Mouse (Mus musculus): ENCODE measurements around the gene Cfap221. TPM values are rescaled to one million over a fixed set of nuclear protein-coding genes. Genes with fewer than 3 reads are reported as not detected.

Gene Cfap221
- polyA plus RNA-seq, 1 experiment from 2014 or later, result 0.39 TPM

DNA sequence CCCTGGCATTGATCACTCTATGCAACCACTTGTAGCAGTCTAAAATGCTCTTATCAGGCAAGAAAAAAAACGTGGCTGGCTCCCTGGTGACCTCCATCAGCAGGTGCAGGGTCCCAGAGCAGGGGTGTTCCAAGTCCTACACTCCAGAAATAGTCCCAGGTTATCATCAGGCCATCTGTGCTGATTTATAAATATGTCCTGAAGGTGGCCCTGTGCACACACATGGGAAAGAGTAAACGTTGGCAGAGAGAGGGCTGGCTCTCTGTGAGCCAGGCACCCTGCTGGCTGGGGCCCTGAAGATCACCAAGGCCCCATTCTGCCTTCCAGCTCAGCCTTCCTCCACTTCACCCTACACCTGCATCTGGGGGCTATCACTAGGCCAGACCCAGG lies 28.0 kb upstream of the Cfap221 start:
- no peak for ATAC-seq (ENCODE audit: borderline replicate concordance, extremely low read depth, low FRiP score, low TSS enrichment)
- 1% methylated on average over 2 of the region's 2 CpGs for WGBS
- no peak overlapping the region for H3K27ac ChIP-seq

DNA sequence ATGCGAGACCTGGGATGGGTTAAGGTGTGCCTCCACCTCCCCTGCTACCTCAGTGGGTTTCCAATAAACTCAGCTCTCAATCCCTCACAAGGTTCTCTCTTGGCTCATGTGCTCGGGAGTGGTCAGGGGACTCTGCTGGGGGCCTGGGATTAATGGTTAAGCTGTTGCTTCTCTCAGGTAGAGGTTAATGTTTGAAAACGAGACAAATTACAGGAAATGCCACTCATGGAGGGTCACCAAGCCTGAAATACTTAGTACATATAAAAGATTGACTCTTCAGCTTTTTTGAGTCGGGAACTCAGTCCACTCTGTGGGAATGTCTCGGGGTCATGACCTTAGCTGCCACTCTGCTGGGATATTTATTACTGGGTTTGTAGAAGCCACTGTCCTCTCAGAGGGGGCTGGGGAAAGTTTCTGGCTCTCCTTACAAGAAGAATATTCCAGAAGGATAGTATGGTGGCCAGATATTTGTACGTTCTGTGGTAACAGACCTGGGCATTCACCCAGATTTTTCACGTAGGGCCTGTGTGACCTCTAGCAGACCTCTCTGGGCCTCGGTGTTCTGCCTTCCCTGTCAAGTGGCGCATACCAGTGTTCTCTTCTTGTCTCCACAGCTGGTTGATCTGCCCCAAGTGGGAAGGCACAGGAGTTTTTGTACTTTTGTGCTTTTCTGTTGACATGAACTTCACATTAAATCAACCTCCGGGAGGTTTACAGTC lies 27.5 kb upstream of the Cfap221 start:
- no peak overlapping the region for H3K9ac ChIP-seq
- ATAC-seq (ENCODE audit: borderline replicate concordance, extremely low read depth, low FRiP score, low TSS enrichment), result no peak
- no peaks in the 10 kb centered on the region for H3K27me3 ChIP-seq
- no peak overlapping the region for H3K4me3 ChIP-seq
- H3K9me3 ChIP-seq, result no peaks in the 10 kb centered on the region
- peaks cover 10% of the 10 kb centered on the region; the same call in 1 of the 2 replicates for H3K4me1 ChIP-seq
- WGBS, result 36% methylated on average over 10 of the region's 10 CpGs
- H3K36me3 ChIP-seq, result no peaks in the 10 kb centered on the region
- H3K27ac ChIP-seq, result no peak overlapping the region
- H3K4me2 ChIP-seq, result no peak overlapping the region

More for the DNA sequence above, 28.0 kb upstream of the Cfap221 start:
- Histone ChIP-seq H3K9me3 (no peaks in the 10 kb centered on the region), H3K9ac (no peak overlapping the region), H3K4me3 (no peak overlapping the region), H3K36me3 (no peaks in the 10 kb centered on the region), H3K27me3 (no peaks in the 10 kb centered on the region), H3K4me2 (no peak overlapping the region), H3K4me1 (peaks cover 10% of the 10 kb centered on the region; the same call in 1 of the 2 replicates)

- Histone ChIP-seq H3K27ac (no peak overlapping the region), H3K36me3 (no peaks in the 10 kb centered on the region), H3K9ac (no peak overlapping the region), H3K4me2 (no peak overlapping the region), H3K27me3 (no peaks in the 10 kb centered on the region), H3K4me1 (0 out of 2 replicates have a peak, but pooled peaks cover 6% of the 10 kb centered on the region), H3K4me3 (no peak overlapping the region), H3K9me3 (no peaks in the 10 kb centered on the region)
- 78% methylated on average over 17 of the region's 17 CpGs for WGBS
- ATAC-seq (ENCODE audit: borderline replicate concordance, extremely low read depth, low FRiP score, low TSS enrichment), result no peak
These were observed 24.9 kb upstream of the Cfap221 start for GRCm38 (mm10) chr1:120021951-120022350.

DNA sequence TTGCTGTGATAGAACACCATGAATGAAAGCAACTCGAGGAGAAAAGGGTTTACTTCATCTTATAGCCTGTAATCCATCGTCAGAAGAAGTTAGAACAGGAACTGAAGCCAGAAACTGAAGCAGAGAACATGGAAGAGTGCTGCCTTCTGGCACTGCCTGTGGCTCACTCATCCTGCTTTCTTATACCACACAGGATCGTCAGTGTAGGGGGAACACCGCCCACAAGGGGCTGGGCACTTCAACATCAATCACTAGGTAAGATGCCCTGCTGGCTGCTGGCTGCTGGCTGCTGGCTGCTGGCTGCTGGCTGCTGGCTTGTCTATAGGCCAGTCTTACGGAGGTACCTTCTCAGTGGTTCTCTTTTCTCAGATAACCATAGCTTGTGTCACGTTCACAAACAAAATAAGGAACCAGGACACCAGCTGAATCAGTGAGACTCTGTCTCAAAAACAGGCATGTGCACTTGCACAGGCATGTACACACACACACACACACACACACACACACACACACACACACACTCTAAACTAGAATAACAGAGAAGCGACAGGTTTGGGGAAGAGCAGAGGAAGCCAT lies 23.4 kb upstream of the Cfap221 start:
- WGBS, result 59% methylated on average over 7 of the region's 7 CpGs
- ATAC-seq (ENCODE audit: borderline replicate concordance, extremely low read depth, low FRiP score, low TSS enrichment), result no peak

DNA sequence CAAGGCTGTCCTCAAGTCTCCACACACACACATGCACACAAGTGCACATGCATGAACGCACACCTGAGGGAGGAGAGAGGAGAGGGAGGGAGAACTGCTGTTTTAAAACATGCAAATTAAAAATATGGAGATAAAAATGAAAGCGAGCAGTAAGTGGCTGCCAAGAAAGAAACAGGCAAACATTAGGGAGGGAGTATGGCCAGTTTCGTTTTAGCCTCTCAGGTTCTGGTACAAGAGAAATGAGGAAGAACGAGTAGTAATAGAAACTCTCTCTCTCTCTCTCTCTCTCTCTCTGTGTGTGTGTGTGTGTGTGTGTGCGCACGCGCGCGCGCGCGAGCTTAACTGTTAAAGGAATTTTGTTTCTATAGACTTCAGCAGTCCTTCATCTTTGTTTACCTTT lies 22.4 kb upstream of the Cfap221 start:
- Histone ChIP-seq H3K27ac (no peak overlapping the region), H3K9ac (no peak overlapping the region), H3K9me3 (no peaks in the 10 kb centered on the region), H3K4me2 (no peak overlapping the region), H3K27me3 (no peaks in the 10 kb centered on the region), H3K4me1 (0 out of 2 replicates have a peak, but pooled peaks cover under 1% of the 10 kb centered on the region), H3K36me3 (no peaks in the 10 kb centered on the region), H3K4me3 (no peak overlapping the region)
- ATAC-seq (ENCODE audit: borderline replicate concordance, extremely low read depth, low FRiP score, low TSS enrichment), result no peak
- 80% methylated on average over 12 of the region's 12 CpGs for WGBS

More for the DNA sequence above, 23.4 kb upstream of the Cfap221 start:
- Histone ChIP-seq H3K36me3 (no peaks in the 10 kb centered on the region), H3K4me1 (0 out of 2 replicates have a peak, but pooled peaks cover 6% of the 10 kb centered on the region), H3K4me2 (no peak overlapping the region), H3K9me3 (no peaks in the 10 kb centered on the region), H3K4me3 (no peak overlapping the region), H3K27me3 (no peaks in the 10 kb centered on the region), H3K27ac (no peak overlapping the region), H3K9ac (no peak overlapping the region)

DNA sequence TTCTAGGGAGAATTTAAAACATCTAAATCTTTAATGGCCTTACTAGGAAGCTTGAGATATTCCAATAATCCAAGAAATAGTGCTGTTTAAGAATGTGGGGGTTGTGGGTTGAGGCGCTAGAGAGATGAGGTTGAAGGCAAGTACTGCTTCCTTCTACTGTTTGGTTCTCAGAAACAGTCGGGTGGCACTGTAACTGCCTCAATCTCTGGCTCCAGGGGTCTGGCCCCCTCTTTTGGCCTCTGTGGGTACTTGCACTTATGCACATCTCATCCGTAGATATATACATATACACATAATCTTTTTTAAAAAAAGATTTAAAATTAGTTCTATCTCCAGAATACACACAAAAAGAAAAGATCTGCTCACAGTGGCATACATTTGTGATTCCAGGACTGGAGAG lies 21.9 kb upstream of the Cfap221 start:
- Histone ChIP-seq H3K9me3 (no peaks in the 10 kb centered on the region), H3K36me3 (no peaks in the 10 kb centered on the region), H3K4me2 (no peak overlapping the region), H3K27me3 (no peaks in the 10 kb centered on the region), H3K4me3 (no peak overlapping the region), H3K27ac (no peak overlapping the region), H3K4me1 (no peaks in the 10 kb centered on the region), H3K9ac (no peak overlapping the region)
- 49% methylated on average over 3 of the region's 3 CpGs for WGBS
- ATAC-seq (ENCODE audit: borderline replicate concordance, extremely low read depth, low FRiP score, low TSS enrichment), result no peak

DNA sequence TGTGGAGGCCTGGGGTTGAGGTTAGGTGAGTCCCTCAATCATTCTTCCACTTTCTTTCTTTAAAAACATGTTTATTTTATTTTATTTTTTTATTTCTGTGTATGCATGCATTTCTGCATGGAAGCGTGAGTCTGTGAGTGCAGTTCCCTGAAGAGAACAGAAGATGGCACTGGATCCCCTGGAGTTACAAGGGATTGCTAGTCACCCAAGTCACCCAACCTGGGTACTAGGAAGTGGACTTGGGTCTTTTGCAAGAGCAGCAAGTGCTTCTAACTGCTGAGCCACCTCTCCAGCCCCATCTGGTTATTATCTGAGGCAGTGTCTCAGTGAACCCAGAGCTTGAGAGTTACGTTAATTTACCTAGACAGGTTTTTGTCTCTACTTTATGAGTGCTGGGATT lies 19.2 kb upstream of the Cfap221 start:
- no peak for ATAC-seq (ENCODE audit: borderline replicate concordance, extremely low read depth, low FRiP score, low TSS enrichment)
- Histone ChIP-seq H3K4me1 (no peaks in the 10 kb centered on the region), H3K36me3 (no peaks in the 10 kb centered on the region), H3K27me3 (no peaks in the 10 kb centered on the region), H3K4me2 (no peak overlapping the region), H3K9me3 (no peaks in the 10 kb centered on the region), H3K9ac (no peak overlapping the region), H3K4me3 (no peak overlapping the region), H3K27ac (no peak overlapping the region)
- WGBS, result 82% methylated on average over 2 of the region's 2 CpGs

- H3K36me3 ChIP-seq, result no peaks in the 10 kb centered on the region
- no peaks in the 10 kb centered on the region for H3K9me3 ChIP-seq
- no peak overlapping the region for H3K27ac ChIP-seq
- peaks cover 4% of the 10 kb centered on the region; the same call in 1 of the 2 replicates for H3K4me1 ChIP-seq
- H3K27me3 ChIP-seq, result peaks cover 3% of the 10 kb centered on the region; the same call in 1 of the 2 replicates
- ATAC-seq (ENCODE audit: borderline replicate concordance, extremely low read depth, low FRiP score, low TSS enrichment), result no peak
- no peak overlapping the region for H3K4me2 ChIP-seq
- no peak overlapping the region for H3K4me3 ChIP-seq
- H3K9ac ChIP-seq, result no peak overlapping the region
These were observed 16.1 kb upstream of the Cfap221 start for GRCm38 (mm10) chr1:120013111-120013510.

GRCm38 (mm10) chr1:120012638-120013037 lies 15.6 kb upstream of the Cfap221 start:
- Histone ChIP-seq H3K4me2 (no peak overlapping the region), H3K9ac (no peak overlapping the region), H3K27ac (no peak overlapping the region), H3K36me3 (no peaks in the 10 kb centered on the region), H3K4me1 (peaks cover 8% of the 10 kb centered on the region; the same call in 1 of the 2 replicates), H3K9me3 (no peaks in the 10 kb centered on the region), H3K4me3 (no peak overlapping the region), H3K27me3 (peaks cover 8% of the 10 kb centered on the region; the same call in 1 of the 2 replicates)
- WGBS, result 87% methylated on average over 12 of the region's 12 CpGs
- no peak for ATAC-seq (ENCODE audit: borderline replicate concordance, extremely low read depth, low FRiP score, low TSS enrichment)

DNA sequence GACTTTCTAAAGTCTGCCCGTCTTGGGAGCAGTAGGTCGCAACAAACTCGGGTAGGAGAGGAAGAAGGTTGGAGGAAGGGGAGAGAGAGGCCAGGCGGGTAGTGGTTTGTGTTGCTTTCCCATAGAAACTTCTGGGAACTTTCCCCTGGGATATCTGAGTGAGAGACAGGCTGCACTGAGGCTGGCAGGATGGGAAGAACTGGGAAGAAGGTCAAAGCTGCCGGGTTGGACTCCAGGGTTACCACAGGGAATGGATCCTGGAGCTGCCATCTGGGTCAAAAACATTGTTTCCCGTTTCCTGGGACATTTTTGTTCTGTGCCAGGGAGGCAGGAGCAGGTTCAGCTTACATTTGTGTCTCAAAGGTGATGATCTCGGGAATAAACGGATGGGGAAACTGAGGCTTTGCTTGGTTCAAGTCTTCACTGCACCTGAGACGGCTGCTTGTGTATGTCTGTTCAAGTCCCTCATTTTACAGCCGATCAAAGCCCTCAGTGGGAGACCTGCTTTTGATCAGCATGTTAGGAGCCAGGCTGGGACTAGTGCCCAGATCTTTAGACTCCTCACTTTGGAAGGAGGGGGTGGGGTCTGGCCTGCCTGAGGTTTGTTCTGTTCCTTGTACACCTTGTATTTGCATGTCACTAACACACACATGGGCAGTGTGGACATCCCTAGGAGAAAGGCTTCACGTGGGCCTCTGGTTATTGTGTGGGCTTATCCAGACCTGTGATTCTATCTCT lies 11.0 kb upstream of the Cfap221 start:
- H3K9ac ChIP-seq, result no peak overlapping the region
- peak overlapping the region; percentile 27; the same call in 1 of the 2 replicates for H3K4me3 ChIP-seq
- ATAC-seq (ENCODE audit: borderline replicate concordance, extremely low read depth, low FRiP score, low TSS enrichment), result no peak
- H3K27me3 ChIP-seq, result peaks cover 27% of the 10 kb centered on the region
- no peaks in the 10 kb centered on the region for H3K9me3 ChIP-seq
- no peak overlapping the region for H3K27ac ChIP-seq
- H3K36me3 ChIP-seq, result no peaks in the 10 kb centered on the region
- 30% methylated on average over 11 of the region's 11 CpGs for WGBS
- H3K4me2 ChIP-seq, result peak overlapping the region; percentile 65
- H3K4me1 ChIP-seq, result peaks cover 17% of the 10 kb centered on the region

DNA sequence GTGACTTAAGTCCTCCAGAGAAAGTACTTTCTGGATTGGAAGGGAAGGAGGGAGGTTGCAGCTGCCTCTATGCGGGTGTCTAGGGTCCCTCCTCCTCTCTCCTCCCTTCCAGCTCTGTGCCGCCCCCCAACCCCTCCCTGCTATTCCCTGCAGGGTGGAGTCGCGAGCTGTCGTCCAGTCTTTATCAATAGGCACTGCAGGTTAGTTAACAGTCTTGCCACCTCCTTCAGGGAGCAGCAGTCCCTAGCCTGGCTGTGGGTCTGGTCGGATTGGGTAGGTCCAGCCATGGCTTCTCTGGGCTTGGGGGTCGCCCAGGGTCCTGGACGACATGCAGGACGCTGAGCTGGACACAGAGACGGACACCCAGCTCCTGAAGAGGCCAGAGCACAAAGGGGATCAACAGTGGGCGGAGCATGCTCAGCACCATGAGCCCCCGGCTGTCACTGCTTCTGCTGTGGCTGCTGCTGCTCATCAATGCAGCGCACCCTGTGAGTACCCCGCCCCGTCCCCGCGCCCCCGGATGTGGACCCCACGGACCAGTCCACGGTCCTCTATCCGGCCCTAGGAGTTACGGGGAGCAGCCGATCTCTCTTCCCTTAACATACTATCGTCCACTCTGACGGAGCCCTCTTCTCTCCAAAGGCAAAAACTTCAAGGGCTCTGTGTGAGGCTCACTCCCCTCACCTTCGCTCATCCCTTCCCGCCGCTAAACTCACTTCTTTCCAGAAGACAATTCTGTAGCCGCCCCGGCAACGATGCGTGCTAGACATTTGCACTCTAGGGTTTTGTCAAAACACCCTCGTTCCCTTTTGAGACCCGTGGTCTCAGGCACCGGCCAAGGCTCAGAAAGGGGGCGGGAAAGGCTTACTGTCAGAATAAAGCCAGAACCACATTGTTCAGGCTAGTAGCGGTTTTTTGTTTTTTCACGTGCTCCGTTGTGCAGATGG lies 10.1 kb upstream of the Cfap221 start, which contains the start of gene Sctr:
Gene Sctr (plus strand): TSS at position 51 of the 947 bp plus-strand sequence.
- ATAC-seq (ENCODE audit: borderline replicate concordance, extremely low read depth, low FRiP score, low TSS enrichment), result peak; percentile 46; the same call in 1 of the 2 replicates

More for the DNA sequence above, 10.1 kb upstream of the Cfap221 start, which contains the start of gene Sctr:
- Histone ChIP-seq H3K27me3 (peaks cover 27% of the 10 kb centered on the region), H3K36me3 (no peaks in the 10 kb centered on the region), H3K27ac (no peak within 1 kb of the TSS), H3K4me1 (peaks cover 17% of the 10 kb centered on the region), H3K4me2 (peak within 1 kb of the TSS; percentile 65), H3K9ac (0 out of 2 replicates have a peak within 1 kb of the TSS, but pooled peaks have one; percentile 0), H3K4me3 (peak within 1 kb of the TSS; percentile 27), H3K9me3 (no peaks in the 10 kb centered on the region)
- WGBS, result 2% methylated on average over 39 of the region's 39 CpGs
